Mouse (Mus musculus): ENCODE measurements around the gene 4933415A04Rik. TPM values are rescaled to one million over a fixed set of nuclear protein-coding genes. Genes with fewer than 3 reads are reported as not detected.

The 4933415A04Rik gene
- polyA plus RNA-seq, 1 experiment, result not detected

GRCm38 (mm10) chr11:43601440-43601839 is 14.6 kb downstream of the 4933415A04Rik start, which contains the start of gene Fabp6:
TSS of gene Fabp6 (minus strand) at chr11:43601540.
- no peaks in the 10 kb centered on the region for H3K36me3 ChIP-seq (ENCODE audit: control insufficient read depth, insufficient read depth)
- no peak within 1 kb of the TSS for H3K4me3 ChIP-seq
- H3K27me3 ChIP-seq (ENCODE audit: control insufficient read depth, insufficient read depth, insufficient read length), result no peaks in the 10 kb centered on the region
- TF ChIP-seq MAX (IDR thresholded peaks at IDR 0.05; ENCODE audit: low read depth) (no peak), E2F4 (IDR thresholded peaks at IDR 0.05; ENCODE audit: insufficient read depth) (no peak), SRF (IDR thresholded peaks at IDR 0.05; ENCODE audit: control insufficient read depth, insufficient read length, low read depth) (no peak), USF1 (IDR thresholded peaks at IDR 0.05; ENCODE audit: low read depth) (no peak), MYOD1 (IDR thresholded peaks at IDR 0.05; ENCODE audit: control insufficient read depth in 1 of 3, insufficient read length in 2 of 3, low read depth in 2 of 3) (no peak), POLR2A (IDR thresholded peaks at IDR 0.05; ENCODE audit: insufficient read length, low read depth) (no peak), REST (IDR thresholded peaks at IDR 0.05; ENCODE audit: insufficient read depth, insufficient read length) (no peak), TCF12 (IDR thresholded peaks at IDR 0.05; ENCODE audit: insufficient read depth, poor library complexity, severe bottlenecking) (no peak), MYOG (IDR thresholded peaks at IDR 0.05; ENCODE audit: control insufficient read depth in 1 of 3, insufficient read depth in 1 of 3, insufficient read length in 2 of 3, low read depth in 2 of 3) (no peak), POLR2AphosphoS2 (IDR thresholded peaks at IDR 0.05; ENCODE audit: insufficient read length, low read depth) (no peak), CEBPB (IDR thresholded peaks at IDR 0.05; ENCODE audit: insufficient read depth, poor library complexity, severe bottlenecking) (no peak)
- no peaks in the 10 kb centered on the region for H3K79me2 ChIP-seq (ENCODE audit: control insufficient read depth, insufficient read depth)
- no peak within 1 kb of the TSS for H3K4me2 ChIP-seq (ENCODE audit: low read depth)
- H3ac ChIP-seq (ENCODE audit: control insufficient read depth, insufficient read length), result no peak within 1 kb of the TSS

GRCm38 (mm10) chr11:43604207-43604606 is 17.4 kb downstream of the 4933415A04Rik start:
- no peaks in the 10 kb centered on the region for H3K36me3 ChIP-seq (ENCODE audit: control insufficient read depth, insufficient read depth)
- no peak overlapping the region for H3K4me3 ChIP-seq
- H3K79me2 ChIP-seq (ENCODE audit: control insufficient read depth, insufficient read depth), result no peaks in the 10 kb centered on the region
- no peak overlapping the region for H3K4me2 ChIP-seq (ENCODE audit: low read depth)
- no peak overlapping the region for H3ac ChIP-seq (ENCODE audit: control insufficient read depth, insufficient read length)
- no peaks in the 10 kb centered on the region for H3K27me3 ChIP-seq (ENCODE audit: control insufficient read depth, insufficient read depth, insufficient read length)
- TF ChIP-seq TCF3 (IDR thresholded peaks at IDR 0.05; ENCODE audit: insufficient read length, low read depth), result no peak
- no peak for TF ChIP-seq TCF12 (IDR thresholded peaks at IDR 0.05; ENCODE audit: insufficient read depth, poor library complexity, severe bottlenecking)
- TF ChIP-seq MAX (IDR thresholded peaks at IDR 0.05; ENCODE audit: low read depth), result no peak

GRCm38 (mm10) chr11:43604891-43605290 is 18.1 kb downstream of the 4933415A04Rik start:
- Histone ChIP-seq H3ac (ENCODE audit: control insufficient read depth, insufficient read length) (no peak overlapping the region), H3K4me2 (ENCODE audit: low read depth) (no peak overlapping the region), H3K36me3 (ENCODE audit: control insufficient read depth, insufficient read depth) (no peaks in the 10 kb centered on the region), H3K79me2 (ENCODE audit: control insufficient read depth, insufficient read depth) (no peaks in the 10 kb centered on the region), H3K4me3 (no peak overlapping the region), H3K27me3 (ENCODE audit: control insufficient read depth, insufficient read depth, insufficient read length) (no peaks in the 10 kb centered on the region)
- no peak for TF ChIP-seq E2F4 (IDR thresholded peaks at IDR 0.05; ENCODE audit: insufficient read depth)
- no peak for TF ChIP-seq MYOG (IDR thresholded peaks at IDR 0.05; ENCODE audit: control insufficient read depth in 1 of 3, insufficient read depth in 1 of 3, insufficient read length in 2 of 3, low read depth in 2 of 3)
- no peak for TF ChIP-seq CEBPB (IDR thresholded peaks at IDR 0.05; ENCODE audit: insufficient read depth, poor library complexity, severe bottlenecking)
- no peak for TF ChIP-seq POLR2AphosphoS2 (IDR thresholded peaks at IDR 0.05; ENCODE audit: insufficient read length, low read depth)

- H3K27me3 ChIP-seq (ENCODE audit: control insufficient read depth, insufficient read depth, insufficient read length), result no peaks in the 10 kb centered on the region
- H3K4me2 ChIP-seq (ENCODE audit: low read depth), result no peak overlapping the region
- no peak for TF ChIP-seq SRF (IDR thresholded peaks at IDR 0.05; ENCODE audit: control insufficient read depth, insufficient read length, low read depth)
- TF ChIP-seq MAX (IDR thresholded peaks at IDR 0.05; ENCODE audit: low read depth), result no peak
- no peak overlapping the region for H3K4me3 ChIP-seq
- H3K79me2 ChIP-seq (ENCODE audit: control insufficient read depth, insufficient read depth), result no peaks in the 10 kb centered on the region
- no peak overlapping the region for H3ac ChIP-seq (ENCODE audit: control insufficient read depth, insufficient read length)
- H3K36me3 ChIP-seq (ENCODE audit: control insufficient read depth, insufficient read depth), result no peaks in the 10 kb centered on the region
Measured at GRCm38 (mm10) chr11:43605859-43606258, 19.0 kb downstream of the 4933415A04Rik start.

GRCm38 (mm10) chr11:43608440-43608839 is 21.6 kb downstream of the 4933415A04Rik start:
- Histone ChIP-seq H3ac (ENCODE audit: control insufficient read depth, insufficient read length) (no peak overlapping the region), H3K4me2 (ENCODE audit: low read depth) (no peak overlapping the region), H3K79me2 (ENCODE audit: control insufficient read depth, insufficient read depth) (no peaks in the 10 kb centered on the region), H3K36me3 (ENCODE audit: control insufficient read depth, insufficient read depth) (no peaks in the 10 kb centered on the region), H3K27me3 (ENCODE audit: control insufficient read depth, insufficient read depth, insufficient read length) (no peaks in the 10 kb centered on the region), H3K4me3 (no peak overlapping the region)
- TF ChIP-seq POLR2A (IDR thresholded peaks at IDR 0.05; ENCODE audit: insufficient read length, low read depth) (no peak), SRF (IDR thresholded peaks at IDR 0.05; ENCODE audit: control insufficient read depth, insufficient read length, low read depth) (no peak)

- Histone ChIP-seq H3K4me3 (no peak overlapping the region), H3K79me2 (ENCODE audit: control insufficient read depth, insufficient read depth) (no peaks in the 10 kb centered on the region), H3K27me3 (ENCODE audit: control insufficient read depth, insufficient read depth, insufficient read length) (no peaks in the 10 kb centered on the region), H3K36me3 (ENCODE audit: control insufficient read depth, insufficient read depth) (no peaks in the 10 kb centered on the region), H3ac (ENCODE audit: control insufficient read depth, insufficient read length) (no peak overlapping the region), H3K4me2 (ENCODE audit: low read depth) (no peak overlapping the region)
- TF ChIP-seq POLR2AphosphoS2 (IDR thresholded peaks at IDR 0.05; ENCODE audit: insufficient read length, low read depth) (no peak), REST (IDR thresholded peaks at IDR 0.05; ENCODE audit: insufficient read depth, insufficient read length) (no peak), MYOG (IDR thresholded peaks at IDR 0.05; ENCODE audit: control insufficient read depth in 1 of 3, insufficient read depth in 1 of 3, insufficient read length in 2 of 3, low read depth in 2 of 3) (no peak), POLR2A (IDR thresholded peaks at IDR 0.05; ENCODE audit: insufficient read length, low read depth) (no peak), USF1 (IDR thresholded peaks at IDR 0.05; ENCODE audit: low read depth) (no peak), E2F4 (IDR thresholded peaks at IDR 0.05; ENCODE audit: insufficient read depth) (no peak), TCF12 (IDR thresholded peaks at IDR 0.05; ENCODE audit: insufficient read depth, poor library complexity, severe bottlenecking) (no peak), CEBPB (IDR thresholded peaks at IDR 0.05; ENCODE audit: insufficient read depth, poor library complexity, severe bottlenecking) (no peak), MYOD1 (IDR thresholded peaks at IDR 0.05; ENCODE audit: control insufficient read depth in 1 of 3, insufficient read length in 2 of 3, low read depth in 2 of 3) (no peak), MAX (IDR thresholded peaks at IDR 0.05; ENCODE audit: low read depth) (no peak), SRF (IDR thresholded peaks at IDR 0.05; ENCODE audit: control insufficient read depth, insufficient read length, low read depth) (no peak), TCF3 (IDR thresholded peaks at IDR 0.05; ENCODE audit: insufficient read length, low read depth) (no peak)
Measured at GRCm38 (mm10) chr11:43610006-43610661, 23.3 kb downstream of the 4933415A04Rik start.
